Mouse (Mus musculus): ENCODE results near the gene Adarb1. TPM values are rescaled to one million over a fixed set of nuclear protein-coding genes. Genes with fewer than 3 reads are reported as not detected.

Adarb1 gene
- polyA plus RNA-seq, 1 experiment from 2014 or later, result 20.6 TPM

DNA sequence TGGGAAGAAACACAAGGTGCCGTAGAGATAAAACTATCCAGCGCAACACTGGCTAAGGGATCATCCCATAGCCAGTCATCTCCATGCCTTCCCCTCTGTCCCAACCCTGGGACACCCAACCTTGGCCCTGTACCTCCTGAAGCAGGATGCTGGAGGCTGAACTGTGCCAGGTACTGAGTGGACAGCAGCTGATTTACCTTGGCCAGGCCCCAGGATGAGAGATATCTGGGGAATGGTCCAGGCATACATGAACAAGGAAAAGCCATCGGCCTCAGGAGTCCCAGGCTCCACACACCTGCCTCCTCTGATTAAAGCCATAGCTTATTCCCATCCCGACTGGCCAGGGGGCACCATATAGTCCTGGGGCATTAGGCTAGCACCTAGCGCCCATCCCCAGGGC is 171.0 kb downstream of the Adarb1 start:
- no peak for ATAC-seq
- no peaks in the 10 kb centered on the region for H3K36me3 ChIP-seq (ENCODE audit: control insufficient read depth, insufficient read depth, low read length)
- no peaks in the 10 kb centered on the region for H3K27me3 ChIP-seq (replicated peaks; ENCODE audit: control insufficient read depth, insufficient read depth, low read length)
- no peak overlapping the region for H3K9ac ChIP-seq (ENCODE audit: low read depth, low read length)
- no peak overlapping the region for H3K4me2 ChIP-seq (ENCODE audit: low read length)
- WGBS, result 89% methylated on average over 5 of the region's 5 CpGs
- H3K27ac ChIP-seq (ENCODE audit: low read depth, low read length), result no peak overlapping the region
- no peak overlapping the region for H3K4me3 ChIP-seq (ENCODE audit: low read length)
- no peaks in the 10 kb centered on the region for H3K9me3 ChIP-seq (ENCODE audit: control insufficient read depth, low read length)
- H3K4me1 ChIP-seq (ENCODE audit: control insufficient read depth, insufficient read depth, low read depth, low read length), result peaks cover 4% of the 10 kb centered on the region

DNA sequence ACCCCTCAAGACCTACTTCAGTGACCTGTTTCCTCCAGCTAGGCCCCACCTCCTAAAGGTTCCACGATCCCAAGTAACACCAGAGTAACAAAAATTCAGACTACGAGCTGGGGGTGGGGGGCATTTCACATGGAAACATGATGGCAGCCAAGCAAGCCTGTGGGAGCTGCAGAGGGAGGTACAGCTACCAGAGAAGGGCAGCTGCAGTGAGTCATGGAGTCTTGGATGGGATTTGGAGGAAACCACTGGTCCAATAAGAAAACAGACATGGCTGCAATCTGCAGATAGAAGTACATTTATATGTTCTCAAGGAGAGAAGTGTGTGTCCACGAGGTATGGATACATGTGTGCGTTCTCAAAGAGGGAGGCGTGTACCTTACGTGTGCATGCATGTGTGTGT is 173.3 kb downstream of the Adarb1 start:
- Histone ChIP-seq H3K9me3 (ENCODE audit: control insufficient read depth, low read length) (no peaks in the 10 kb centered on the region), H3K4me2 (ENCODE audit: low read length) (no peak overlapping the region), H3K36me3 (ENCODE audit: control insufficient read depth, insufficient read depth, low read length) (no peaks in the 10 kb centered on the region), H3K9ac (ENCODE audit: low read depth, low read length) (no peak overlapping the region), H3K4me1 (ENCODE audit: control insufficient read depth, insufficient read depth, low read depth, low read length) (no peaks in the 10 kb centered on the region), H3K27ac (ENCODE audit: low read depth, low read length) (no peak overlapping the region), H3K27me3 (replicated peaks; ENCODE audit: control insufficient read depth, insufficient read depth, low read length) (no peaks in the 10 kb centered on the region), H3K4me3 (ENCODE audit: low read length) (no peak overlapping the region)
- ATAC-seq, result no peak
- WGBS, result 90% methylated on average over 6 of the region's 6 CpGs

DNA sequence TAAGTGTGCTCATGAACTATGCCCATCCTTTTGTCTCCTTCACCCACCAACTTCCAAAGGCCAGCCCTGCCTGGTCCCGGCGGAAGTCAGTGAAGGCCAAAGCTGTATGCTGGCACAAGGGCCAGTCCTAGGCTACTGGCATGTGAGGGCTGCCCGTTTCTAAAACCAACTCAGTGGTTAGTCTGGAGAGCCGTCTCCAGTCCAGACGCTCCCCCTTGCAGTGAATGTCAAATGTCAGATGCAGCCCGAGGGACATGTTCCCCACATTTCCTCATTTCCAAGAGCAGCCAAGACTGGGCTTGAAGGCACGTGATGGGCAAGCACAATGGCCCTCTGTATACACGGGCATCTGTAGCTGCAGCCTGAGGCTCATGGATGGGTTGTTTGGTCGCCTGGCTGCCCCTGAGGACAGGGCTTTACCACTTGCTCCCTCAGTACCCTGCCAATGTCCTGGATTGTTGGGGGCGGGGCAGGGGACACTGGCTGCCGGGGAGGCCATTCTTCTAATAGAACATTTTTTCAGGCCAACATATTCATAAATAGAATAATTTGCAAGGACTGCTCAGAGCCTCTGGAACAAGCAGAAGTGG is 174.4 kb downstream of the Adarb1 start:
- Histone ChIP-seq H3K4me1 (ENCODE audit: control insufficient read depth, insufficient read depth, low read depth, low read length) (no peaks in the 10 kb centered on the region), H3K27ac (ENCODE audit: low read depth, low read length) (no peak overlapping the region), H3K4me3 (ENCODE audit: low read length) (no peak overlapping the region), H3K9ac (ENCODE audit: low read depth, low read length) (no peak overlapping the region), H3K9me3 (ENCODE audit: control insufficient read depth, low read length) (no peaks in the 10 kb centered on the region), H3K27me3 (replicated peaks; ENCODE audit: control insufficient read depth, insufficient read depth, low read length) (no peaks in the 10 kb centered on the region), H3K4me2 (ENCODE audit: low read length) (no peak overlapping the region), H3K36me3 (ENCODE audit: control insufficient read depth, insufficient read depth, low read length) (no peaks in the 10 kb centered on the region)
- ATAC-seq, result peak; percentile 84
- WGBS, result 67% methylated on average over 11 of the region's 11 CpGs

DNA sequence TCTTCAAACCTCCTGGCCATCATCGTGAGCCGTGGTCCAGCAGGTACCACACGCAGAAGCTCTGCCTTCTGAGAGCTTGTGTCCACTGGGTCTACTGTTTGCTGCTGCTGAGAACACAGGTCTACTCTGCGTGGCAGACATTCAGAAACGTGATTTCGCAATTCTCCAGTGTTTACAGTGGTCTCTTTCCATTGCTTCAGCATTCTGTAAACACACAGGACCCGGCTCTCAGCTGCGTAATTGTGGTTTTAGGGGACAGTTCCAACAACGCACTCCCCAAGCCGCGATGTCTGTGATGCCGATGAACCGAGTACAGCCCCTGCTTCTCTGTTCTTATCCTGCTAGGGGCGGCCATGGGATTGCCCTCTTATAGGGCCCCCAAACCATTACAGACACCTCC is 175.2 kb downstream of the Adarb1 start:
- 90% methylated on average over 14 of the region's 14 CpGs for WGBS
- H3K27me3 ChIP-seq (replicated peaks; ENCODE audit: control insufficient read depth, insufficient read depth, low read length), result no peaks in the 10 kb centered on the region
- no peak overlapping the region for H3K9ac ChIP-seq (ENCODE audit: low read depth, low read length)
- H3K36me3 ChIP-seq (ENCODE audit: control insufficient read depth, insufficient read depth, low read length), result no peaks in the 10 kb centered on the region
- H3K9me3 ChIP-seq (ENCODE audit: control insufficient read depth, low read length), result no peaks in the 10 kb centered on the region
- no peaks in the 10 kb centered on the region for H3K4me1 ChIP-seq (ENCODE audit: control insufficient read depth, insufficient read depth, low read depth, low read length)
- no peak overlapping the region for H3K4me2 ChIP-seq (ENCODE audit: low read length)
- no peak overlapping the region for H3K27ac ChIP-seq (ENCODE audit: low read depth, low read length)
- ATAC-seq, result no peak
- no peak overlapping the region for H3K4me3 ChIP-seq (ENCODE audit: low read length)

DNA sequence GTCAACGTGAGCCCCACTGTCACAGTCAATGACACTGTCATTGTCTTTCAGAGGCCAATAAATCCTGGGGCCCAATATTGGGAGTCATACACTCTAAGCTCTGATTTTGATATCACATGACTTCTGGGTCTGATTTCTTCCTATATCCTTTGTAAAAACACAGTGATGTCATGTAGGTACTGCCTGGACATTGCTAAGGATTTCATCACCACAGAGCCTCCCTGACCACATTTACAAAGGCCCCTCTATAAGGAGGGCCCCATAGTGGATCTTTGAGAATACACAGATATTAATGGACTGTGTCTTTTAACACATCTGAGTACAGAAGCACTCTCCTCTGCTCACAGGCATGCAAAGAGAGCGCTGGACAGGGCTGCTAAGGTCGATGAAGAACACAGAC is 175.7 kb downstream of the Adarb1 start:
- Histone ChIP-seq H3K27ac (ENCODE audit: low read depth, low read length) (no peak overlapping the region), H3K9me3 (ENCODE audit: control insufficient read depth, low read length) (no peaks in the 10 kb centered on the region), H3K4me2 (ENCODE audit: low read length) (no peak overlapping the region), H3K27me3 (replicated peaks; ENCODE audit: control insufficient read depth, insufficient read depth, low read length) (no peaks in the 10 kb centered on the region), H3K4me1 (ENCODE audit: control insufficient read depth, insufficient read depth, low read depth, low read length) (no peaks in the 10 kb centered on the region), H3K9ac (ENCODE audit: low read depth, low read length) (no peak overlapping the region), H3K4me3 (ENCODE audit: low read length) (no peak overlapping the region), H3K36me3 (ENCODE audit: control insufficient read depth, insufficient read depth, low read length) (no peaks in the 10 kb centered on the region)
- no peak for ATAC-seq
- WGBS, result 85% methylated on average over 3 of the region's 3 CpGs

DNA sequence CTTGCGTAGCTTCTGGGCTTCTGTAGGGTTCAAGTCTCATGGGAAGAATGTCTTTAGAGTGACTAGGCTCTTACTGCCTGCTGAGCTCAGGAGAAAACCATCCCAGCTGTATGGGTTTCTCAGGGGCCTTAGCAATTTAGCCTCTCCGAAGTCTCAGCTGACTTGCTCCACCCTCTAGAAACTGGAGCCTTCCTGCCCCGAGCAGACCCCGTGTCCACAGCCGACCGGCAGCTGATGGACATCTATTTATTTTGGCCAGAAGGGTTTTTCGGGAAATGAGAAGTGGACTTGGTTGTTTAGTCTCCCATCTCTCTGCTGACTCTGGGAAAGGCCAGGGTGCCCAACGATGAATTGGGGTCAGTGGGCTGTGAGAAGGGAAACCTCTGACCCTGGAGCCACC is 177.3 kb downstream of the Adarb1 start:
- Histone ChIP-seq H3K9ac (ENCODE audit: low read depth, low read length) (no peak overlapping the region), H3K4me3 (ENCODE audit: low read length) (no peak overlapping the region), H3K4me2 (ENCODE audit: low read length) (no peak overlapping the region), H3K27me3 (replicated peaks; ENCODE audit: control insufficient read depth, insufficient read depth, low read length) (no peaks in the 10 kb centered on the region), H3K9me3 (ENCODE audit: control insufficient read depth, low read length) (no peaks in the 10 kb centered on the region), H3K36me3 (ENCODE audit: control insufficient read depth, insufficient read depth, low read length) (no peaks in the 10 kb centered on the region), H3K4me1 (ENCODE audit: control insufficient read depth, insufficient read depth, low read depth, low read length) (no peaks in the 10 kb centered on the region), H3K27ac (ENCODE audit: low read depth, low read length) (no peak overlapping the region)
- no peak for ATAC-seq
- WGBS, result 86% methylated on average over 8 of the region's 8 CpGs

Other genes with a start within 250 kb of the Adarb1 start
- gene Pofut2, start 159.1 kb downstream of the Adarb1 start, polyA plus RNA-seq (2015; fragmentation: Nextera tagmentation; extraction: Ambion mirVana), result 58.8 and 65.7 TPM in 2 replicates
- gene Fam207a, start 97.5 kb upstream of the Adarb1 start, polyA plus RNA-seq (2015; fragmentation: Nextera tagmentation; extraction: Ambion mirVana), result 43.5 and 43.8 TPM in 2 replicates
- 0.92 and 1.1 TPM in 2 replicates for gene Itgb2, start 112.0 kb upstream of the Adarb1 start, polyA plus RNA-seq (2015; fragmentation: Nextera tagmentation; extraction: Ambion mirVana)
- 84.4 and 88.3 TPM in 2 replicates for gene Pttg1ip, start 163.4 kb upstream of the Adarb1 start, polyA plus RNA-seq (2015; fragmentation: Nextera tagmentation; extraction: Ambion mirVana)
- 303 and 334 TPM in 2 replicates for gene Sumo3, start 187.8 kb upstream of the Adarb1 start, polyA plus RNA-seq (2015; fragmentation: Nextera tagmentation; extraction: Ambion mirVana)
- not detected in 2 replicates for gene Gm49325, start 187.9 kb upstream of the Adarb1 start, polyA plus RNA-seq (2015; fragmentation: Nextera tagmentation; extraction: Ambion mirVana)
- gene Ube2g2, start 204.0 kb upstream of the Adarb1 start, polyA plus RNA-seq (2015; fragmentation: Nextera tagmentation; extraction: Ambion mirVana), result 85.0 and 91.0 TPM in 2 replicates

All from hindbrain, embryonic 16.5 days (tissue).